Mouse (Mus musculus) stomach, embryonic 16.5 days (tissue): Measurements from ENCODE around the gene Thada. TPM values are rescaled to one million over a fixed set of nuclear protein-coding genes. Genes with fewer than 3 reads are reported as not detected.
A peak's percentile ranks its signal among the peaks of the same experiment; 100 is the strongest.

Source experiments
- ATAC-seq: fragments of 200-750 bp; cut with Nextera tagmentation; 2 replicates; pipeline ENCODE4 v1.8.0; 2017; ENCODE audit warnings: moderate number of reproducible peaks, moderate TSS enrichment; ENCODE audit not compliant: insufficient read depth, low FRiP score
- H3K27ac ChIP-seq: fragments of 300-500 bp; sonication (generic); 2 replicates; pipeline ENCODE4 v1.5.1; 2014; ENCODE audit warnings: low read length
- H3K27me3 ChIP-seq: fragments of 300-500 bp; sonication (generic); 2 replicates; pipeline ENCODE4 v1.6.1; 2014; ENCODE audit warnings: low read length, control low read depth, mixed read lengths; ENCODE audit not compliant: control insufficient read depth, insufficient read depth
- H3K36me3 ChIP-seq: fragments of 300-500 bp; sonication (generic); 2 replicates; pipeline ENCODE4 v1.6.1; 2014; ENCODE audit warnings: low read length; ENCODE audit not compliant: control insufficient read depth, insufficient read depth
- H3K4me1 ChIP-seq: fragments of 300-500 bp; sonication (generic); 2 replicates; pipeline ENCODE4 v1.6.1; 2014; ENCODE audit warnings: low read length, control low read depth, mixed read lengths; ENCODE audit not compliant: control insufficient read depth, insufficient read depth
- H3K4me2 ChIP-seq: fragments of 300-500 bp; sonication (generic); 2 replicates; pipeline ENCODE4 v1.6.1; 2014; ENCODE audit warnings: low read depth, low read length, mixed read lengths
- H3K4me3 ChIP-seq: fragments of 300-500 bp; sonication (generic); replicated peaks from 2 replicates; pipeline ENCODE4 v1.5.1; 2014; ENCODE audit warnings: mild to moderate bottlenecking, low read length
- H3K9ac ChIP-seq: fragments of 300-500 bp; sonication (generic); 2 replicates; pipeline ENCODE4 v1.6.1; 2014; ENCODE audit warnings: low read length
- H3K9me3 ChIP-seq: fragments of 300-500 bp; sonication (generic); replicated peaks from 2 replicates; pipeline ENCODE4 v1.6.1; 2016; ENCODE audit warnings: low read length, control low read depth; ENCODE audit not compliant: control insufficient read depth
- WGBS: fragments of 180-500 bp; shearing (Covaris S2); extraction: QIAGEN DNeasy Blood & Tissue Kit; methylation state at CpG from one replicate; pipeline ENCODE4 v1.1.7; 2014; 5-methylcytosine and 5-hydroxymethylcytosine counted together
- polyA plus RNA-seq: library from polyadenylated mRNA; unstranded; fragments of >200 nt; fragmentation: Nextera tagmentation; extraction: Ambion mirVana; gene quantifications from 2 replicates; pipeline ENCODE4 v1.2.1, GENCODE M21; 2015

Gene Thada
- polyA plus RNA-seq, 1 experiment from 2014 or later, result 7.4 TPM

DNA sequence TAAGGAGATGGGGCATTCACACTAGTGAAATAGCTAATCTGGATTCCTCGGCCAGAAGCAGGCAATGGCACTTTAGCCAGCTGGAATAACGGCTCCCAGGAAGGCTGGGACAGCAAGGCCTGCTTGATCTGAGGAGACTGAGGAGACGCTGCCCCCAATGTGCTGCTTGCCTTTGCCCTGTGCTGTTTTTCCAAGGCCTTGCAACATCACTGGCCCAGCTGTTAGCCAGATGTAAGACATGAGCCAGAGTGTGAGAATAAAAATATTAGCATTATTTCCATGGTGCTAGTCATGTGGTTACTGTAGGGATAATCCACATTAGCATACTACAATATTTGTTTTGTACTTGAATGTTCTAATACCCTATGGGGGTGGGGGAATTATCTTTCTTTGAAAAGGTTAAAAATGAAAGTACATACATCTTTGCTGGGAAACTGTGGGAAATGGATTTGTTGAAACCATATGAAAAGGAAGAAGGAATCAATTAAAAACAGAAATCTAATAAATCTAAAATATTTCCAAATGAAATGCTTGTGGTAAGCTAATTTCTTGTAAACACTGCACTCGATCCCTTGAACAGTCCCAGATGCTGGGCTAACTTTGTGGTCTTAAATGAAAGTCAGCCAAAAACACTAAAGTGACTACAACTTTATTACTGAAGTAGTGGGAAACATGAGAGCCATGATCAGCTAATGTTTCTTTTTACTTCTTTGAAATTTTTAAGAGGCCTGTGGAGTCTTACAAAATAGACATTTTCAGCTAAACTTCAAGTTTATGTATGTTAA lies 43.8 kb downstream of the Thada start:
- ATAC-seq, result peak; percentile 65; the same call in 1 of the 2 replicates
- no peak overlapping the region for H3K4me3 ChIP-seq
- WGBS, result 57% methylated on average over 4 of the region's 4 CpGs
- H3K9me3 ChIP-seq, result no peaks in the 10 kb centered on the region
- H3K9ac ChIP-seq, result no peak overlapping the region
- H3K27ac ChIP-seq, result peak overlapping the region; percentile 46
- peaks cover 8% of the 10 kb centered on the region for H3K4me1 ChIP-seq
- H3K27me3 ChIP-seq, result no peaks in the 10 kb centered on the region
- H3K4me2 ChIP-seq, result no peak overlapping the region
- peaks cover 10% of the 10 kb centered on the region; the same call in 1 of the 2 replicates for H3K36me3 ChIP-seq

DNA sequence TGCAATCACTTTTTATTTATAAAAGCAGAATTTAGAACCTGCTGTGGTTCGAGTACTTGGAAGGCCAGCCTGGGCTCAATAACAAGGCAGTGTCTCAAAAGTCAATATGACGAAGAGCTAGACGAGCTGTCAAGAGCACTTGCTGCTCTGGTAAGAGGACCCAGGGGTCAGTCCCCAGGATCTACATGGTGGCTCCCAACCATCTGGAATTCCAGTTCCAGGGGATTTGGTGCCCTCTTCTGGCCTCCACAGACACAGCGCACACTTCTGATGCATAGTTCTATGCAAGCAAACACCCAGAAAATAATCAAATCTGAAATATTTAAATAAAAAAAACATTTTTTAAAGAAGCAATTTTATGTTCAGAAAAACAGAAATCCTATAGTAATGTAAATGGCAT lies 45.0 kb downstream of the Thada start:
- peak overlapping the region; percentile 76; the same call in 1 of the 2 replicates for H3K27ac ChIP-seq

DNA sequence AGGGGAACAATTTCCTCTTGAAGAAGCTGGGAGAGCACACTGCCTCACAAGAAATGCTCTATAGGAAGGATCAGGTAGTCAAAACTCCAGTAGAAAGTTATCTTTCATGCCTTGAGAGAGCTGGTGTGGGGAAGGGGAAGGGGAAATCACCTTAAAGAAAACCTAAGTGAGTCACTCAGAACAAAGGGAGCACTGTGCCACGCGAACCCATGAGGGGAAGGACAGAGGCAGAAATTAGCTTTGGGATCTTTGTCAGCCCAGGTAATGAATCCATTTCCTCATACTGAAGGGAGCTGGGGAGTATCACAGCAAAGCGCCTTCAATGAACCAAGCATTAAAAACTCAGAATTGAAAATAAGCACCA lies 45.7 kb downstream of the Thada start:
- peak overlapping the region; percentile 76 for H3K27ac ChIP-seq
- no peak for ATAC-seq
- 0 out of 2 replicates have a peak, but pooled peaks cover 2% of the 10 kb centered on the region for H3K36me3 ChIP-seq
- no peak overlapping the region for H3K4me2 ChIP-seq
- no peaks in the 10 kb centered on the region for H3K9me3 ChIP-seq
- H3K9ac ChIP-seq, result peak overlapping the region; percentile 0; the same call in 1 of the 2 replicates
- 67% methylated on average over 3 of the region's 3 CpGs for WGBS
- no peak overlapping the region for H3K4me3 ChIP-seq
- peaks cover 10% of the 10 kb centered on the region for H3K4me1 ChIP-seq
- H3K27me3 ChIP-seq, result no peaks in the 10 kb centered on the region

More for the DNA sequence above, 45.0 kb downstream of the Thada start:
- H3K36me3 ChIP-seq, result peaks cover 7% of the 10 kb centered on the region; the same call in 1 of the 2 replicates
- 91% methylated on average over 4 of the region's 4 CpGs for WGBS
- H3K9me3 ChIP-seq, result no peaks in the 10 kb centered on the region
- H3K4me1 ChIP-seq, result peaks cover 8% of the 10 kb centered on the region
- no peak overlapping the region for H3K9ac ChIP-seq
- no peak overlapping the region for H3K4me2 ChIP-seq
- H3K27me3 ChIP-seq, result no peaks in the 10 kb centered on the region
- ATAC-seq, result no peak
- no peak overlapping the region for H3K4me3 ChIP-seq

GRCm38 (mm10) chr17:84419326-84420275 lies 46.4 kb downstream of the Thada start:
- WGBS, result 45% methylated on average over 11 of the region's 11 CpGs
- ATAC-seq, result peak; percentile 63; the same call in 1 of the 2 replicates
- no peak overlapping the region for H3K4me3 ChIP-seq
- no peaks in the 10 kb centered on the region for H3K9me3 ChIP-seq
- H3K9ac ChIP-seq, result peak overlapping the region; percentile 0; the same call in 1 of the 2 replicates
- 0 out of 2 replicates have a peak, but pooled peaks cover 2% of the 10 kb centered on the region for H3K36me3 ChIP-seq
- H3K27me3 ChIP-seq, result no peaks in the 10 kb centered on the region
- H3K27ac ChIP-seq, result peak overlapping the region; percentile 76
- no peak overlapping the region for H3K4me2 ChIP-seq
- peaks cover 10% of the 10 kb centered on the region for H3K4me1 ChIP-seq

DNA sequence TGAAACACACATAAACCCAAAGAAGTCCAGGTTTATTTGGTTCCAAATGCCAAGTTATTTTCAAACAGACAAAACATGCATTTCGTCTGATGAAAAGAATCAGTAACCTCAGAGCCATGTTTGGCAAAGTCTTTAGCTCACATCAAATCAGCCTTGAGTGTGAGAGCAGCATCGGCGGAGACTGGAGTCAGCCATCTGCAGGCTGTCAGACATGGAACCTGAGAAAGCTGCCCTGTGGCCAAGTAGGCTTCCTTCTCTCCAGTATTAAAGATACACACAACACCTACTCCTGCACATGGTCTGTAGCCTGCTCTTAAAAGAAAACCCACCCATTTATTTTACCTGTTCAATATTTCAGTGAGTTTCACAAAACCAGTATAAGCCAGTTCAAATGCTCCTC lies 50.1 kb downstream of the Thada start:
- H3K9me3 ChIP-seq, result no peaks in the 10 kb centered on the region
- H3K27ac ChIP-seq, result no peak overlapping the region
- no peak overlapping the region for H3K4me3 ChIP-seq
- no peak overlapping the region for H3K4me2 ChIP-seq
- H3K4me1 ChIP-seq, result peaks cover 10% of the 10 kb centered on the region
- H3K9ac ChIP-seq, result no peak overlapping the region
- H3K27me3 ChIP-seq, result no peaks in the 10 kb centered on the region
- no peaks in the 10 kb centered on the region for H3K36me3 ChIP-seq
- WGBS, result 67% methylated on average over 3 of the region's 3 CpGs
- ATAC-seq, result no peak

- no peak for ATAC-seq
- Histone ChIP-seq H3K27ac (no peak overlapping the region), H3K4me1 (no peaks in the 10 kb centered on the region), H3K36me3 (no peaks in the 10 kb centered on the region), H3K4me2 (no peak overlapping the region), H3K9ac (no peak overlapping the region), H3K4me3 (no peak overlapping the region), H3K9me3 (no peaks in the 10 kb centered on the region), H3K27me3 (no peaks in the 10 kb centered on the region)
- WGBS, result 88% methylated on average over 1 of the region's 1 CpGs
Measured at GRCm38 (mm10) chr17:84408731-84409130, 57.3 kb downstream of the Thada start.

DNA sequence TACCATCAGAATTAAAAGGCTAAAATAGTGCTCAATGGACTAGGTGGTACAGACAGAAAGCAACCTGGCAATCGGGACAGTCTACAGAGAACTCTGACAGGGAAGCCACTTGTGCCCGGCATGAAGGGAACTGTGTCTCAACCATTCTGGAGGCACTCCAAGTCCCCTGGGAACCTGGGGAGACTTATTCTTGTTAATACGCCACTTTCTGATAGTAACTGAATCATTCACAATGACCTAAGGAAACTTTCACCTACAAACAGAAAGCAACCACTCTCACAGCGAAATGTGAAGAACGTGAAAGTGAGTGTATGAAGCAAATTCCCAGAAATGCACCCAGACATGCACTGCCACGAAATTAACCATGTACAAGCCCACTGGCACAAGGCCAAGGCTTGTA lies 60.4 kb downstream of the Thada start:
- Histone ChIP-seq H3K9me3 (no peaks in the 10 kb centered on the region), H3K36me3 (no peaks in the 10 kb centered on the region), H3K4me1 (0 out of 2 replicates have a peak, but pooled peaks cover 2% of the 10 kb centered on the region), H3K9ac (no peak overlapping the region), H3K27me3 (no peaks in the 10 kb centered on the region), H3K27ac (no peak overlapping the region), H3K4me2 (no peak overlapping the region), H3K4me3 (no peak overlapping the region)
- WGBS, result 84% methylated on average over 6 of the region's 6 CpGs
- ATAC-seq, result no peak

DNA sequence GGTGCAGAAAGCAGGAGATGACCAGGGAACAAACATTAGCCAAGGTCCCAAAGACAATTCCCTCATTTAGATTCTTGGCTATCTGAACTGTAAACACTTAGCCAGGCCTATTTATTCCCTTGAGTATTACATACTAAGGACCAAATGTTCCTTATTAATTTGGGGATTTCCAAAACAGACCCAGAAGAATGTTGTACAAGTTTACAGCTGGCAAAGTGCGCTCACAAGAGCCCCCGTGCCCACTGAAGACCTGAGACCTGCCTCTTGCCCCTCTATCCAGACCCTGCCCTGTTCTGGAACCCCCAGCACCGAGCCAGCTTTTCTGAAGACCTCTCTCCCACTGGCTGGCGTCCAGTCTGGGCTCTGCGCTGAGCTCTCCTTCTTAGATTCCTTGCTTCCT lies 64.2 kb downstream of the Thada start:
- Histone ChIP-seq H3K4me1 (0 out of 2 replicates have a peak, but pooled peaks cover 2% of the 10 kb centered on the region), H3K27me3 (no peaks in the 10 kb centered on the region), H3K36me3 (peaks cover 8% of the 10 kb centered on the region; the same call in 1 of the 2 replicates), H3K4me2 (no peak overlapping the region), H3K27ac (no peak overlapping the region), H3K4me3 (no peak overlapping the region), H3K9me3 (no peaks in the 10 kb centered on the region), H3K9ac (no peak overlapping the region)
- WGBS, result 77% methylated on average over 5 of the region's 5 CpGs
- ATAC-seq, result no peak
